Mouse (Mus musculus) CH12.LX (cell line): ENCODE results near the gene Ebf1.

Experiments
- CTCF ChIP-seq, 2 experiments: IDR thresholded peaks in 1 of 2; conservative IDR thresholded peaks in 1 of 2; 2 replicates each; pipeline ENCODE4 v1.5.1; 2011 to 2012; ENCODE audit warnings: low read depth in 2 of 2, low read length in 2 of 2, improper control_type of control experiment in 1 of 2, inconsistent platforms in 1 of 2, mild to moderate bottlenecking in 1 of 2, moderate library complexity in 1 of 2
- E2F4 ChIP-seq: IDR thresholded peaks from 2 replicates; pipeline ENCODE4 v1.6.1; 2011; ENCODE audit warnings: low read depth, low read length, improper control_type of control experiment; ENCODE audit not compliant: insufficient replicate concordance
- MAFK ChIP-seq: IDR thresholded peaks from 2 replicates; pipeline ENCODE4 v1.6.1; 2011; ENCODE audit warnings: low read length, improper control_type of control experiment; ENCODE audit not compliant: insufficient replicate concordance
- MAX ChIP-seq: IDR thresholded peaks from 2 replicates; pipeline ENCODE4 v1.6.1; 2011; ENCODE audit warnings: low read length, improper control_type of control experiment
- MAZ ChIP-seq: IDR thresholded peaks from 2 replicates; pipeline ENCODE4 v1.6.1; 2012; ENCODE audit warnings: low read depth, mild to moderate bottlenecking, inconsistent platforms, low read length, improper control_type of control experiment, moderate library complexity
- MEF2A ChIP-seq: IDR thresholded peaks from 2 replicates; pipeline ENCODE4 v1.6.1; 2014; ENCODE audit warnings: low read depth, mild to moderate bottlenecking, inconsistent platforms, low read length, improper control_type of control experiment, borderline replicate concordance
- POLR2A ChIP-seq: IDR thresholded peaks from 2 replicates; pipeline ENCODE4 v1.6.1; 2011; ENCODE audit warnings: low read depth, mild to moderate bottlenecking, improper control_type of control experiment, low read length
- RAD21 ChIP-seq: IDR thresholded peaks from 2 replicates; pipeline ENCODE4 v1.6.1; 2011; ENCODE audit warnings: low read depth, mild to moderate bottlenecking, low read length, improper control_type of control experiment, moderate library complexity
- TCF12 ChIP-seq: IDR thresholded peaks from 2 replicates; pipeline ENCODE4 v1.6.1; 2014; ENCODE audit warnings: low read depth, mild to moderate bottlenecking, inconsistent platforms, low read length, improper control_type of control experiment
- UBTF ChIP-seq: IDR thresholded peaks from 2 replicates; pipeline ENCODE4 v1.6.1; 2012; ENCODE audit warnings: low read depth, mild to moderate bottlenecking, inconsistent platforms, low read length, improper control_type of control experiment, moderate library complexity
- USF1 ChIP-seq: IDR thresholded peaks from 2 replicates; pipeline ENCODE4 v1.6.1; 2014; ENCODE audit warnings: low read depth, mild to moderate bottlenecking, inconsistent platforms, low read length, improper control_type of control experiment
- USF2 ChIP-seq: conservative IDR thresholded peaks from 2 replicates; pipeline ENCODE4 v1.6.1; 2011; ENCODE audit warnings: low read depth, low read length, improper control_type of control experiment
- ZKSCAN1 ChIP-seq: IDR thresholded peaks from 2 replicates; pipeline ENCODE4 v1.6.1; 2012; ENCODE audit warnings: low read depth, inconsistent platforms, low read length, improper control_type of control experiment, borderline replicate concordance
- ZNF384 ChIP-seq: IDR thresholded peaks from 2 replicates; pipeline ENCODE4 v1.6.1; 2012; ENCODE audit warnings: low read depth, low read length, improper control_type of control experiment, inconsistent platforms

- TF ChIP-seq POLR2A (no peak), E2F4 (no peak), RAD21 (no peak), ZKSCAN1 (no peak), UBTF (no peak), CTCF (conservative IDR thresholded peaks at IDR 0.05 in 1 of 2, IDR thresholded peaks at IDR 0.05 in 1 of 2; ENCODE audit: low read depth in 2 of 2, low read length in 2 of 2) (no peak), ZNF384 (no peak), MAX (no peak), TCF12 (no peak), MEF2A (no peak), USF1 (no peak), MAZ (no peak), USF2 (no peak), MAFK (no peak)
These were observed 400.4 kb downstream of the Ebf1 start for GRCm38 (mm10) chr11:45017493-45017892.
